Mouse (Mus musculus) neutrophil, adult 83 days (primary cell): Measurements from ENCODE around the gene Ass1. TPM values are rescaled to one million over a fixed set of nuclear protein-coding genes. Genes with fewer than 3 reads are reported as not detected.

Experiments
- total RNA-seq, 2 experiments: library from RNA; stranded (reverse); gene quantifications; one replicate each; pipeline ENCODE4 v1.2.4; 2023

Ass1 gene
- total RNA-seq, result 10 to 100 TPM; 73.8 to 86.5 TPM

DNA sequence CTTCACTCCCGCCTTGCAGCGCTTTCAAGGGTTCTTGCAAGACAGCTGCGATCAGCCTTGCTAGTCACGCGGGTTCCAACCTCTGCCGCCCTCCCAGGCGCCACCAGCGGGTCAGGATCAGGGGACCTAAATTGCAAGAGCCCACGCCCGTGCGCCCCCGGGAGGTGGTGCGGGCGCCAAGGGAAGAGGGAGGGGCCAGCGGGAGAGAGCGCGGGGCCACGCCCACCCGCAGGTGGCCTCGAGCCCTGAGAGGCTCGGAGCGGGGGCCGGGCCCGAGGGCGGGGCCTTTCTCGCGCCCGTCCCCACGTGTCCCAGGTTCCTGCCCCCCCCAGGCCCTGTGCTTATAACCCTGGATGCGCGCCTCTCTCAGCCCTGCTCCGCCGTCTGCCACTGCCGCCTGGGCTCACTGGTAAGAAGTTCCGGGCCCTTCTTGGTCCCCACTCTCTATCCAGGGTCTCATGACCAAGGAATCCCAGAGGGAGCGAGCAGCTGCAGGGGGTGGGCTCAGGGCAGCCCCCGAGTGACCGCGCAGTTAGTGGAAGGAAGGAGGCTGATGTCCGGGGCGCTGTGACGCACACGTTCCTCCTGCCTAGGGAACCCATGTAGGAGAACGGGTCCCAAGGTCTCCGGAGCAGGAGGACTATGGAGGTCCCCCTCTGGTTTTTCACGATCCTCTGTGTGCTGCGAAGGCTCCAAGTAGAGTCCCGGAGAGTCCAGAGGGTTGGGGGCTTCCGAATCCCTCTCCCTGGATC is at the start of gene Ass1:
Gene Ass1, plus strand, starts transcription at position 277 of the 752 bp plus-strand sequence.

Other genes starting within 250 kb of the Ass1 start
- gene Ncs1, start 224.4 kb upstream of the Ass1 start, total RNA-seq, result under 1 TPM in 1 of 2 experiments, not detected in 1; 0.24 TPM
- under 1 TPM; 0.44 to 0.90 TPM for gene Hmcn2, start 155.8 kb upstream of the Ass1 start, total RNA-seq
- 1 to 10 TPM; 9.5 to 9.8 TPM for gene Fubp3, start 102.4 kb downstream of the Ass1 start, total RNA-seq
- not detected for gene Prdm12, start 169.8 kb downstream of the Ass1 start, total RNA-seq
- 10 to 100 TPM; 12.3 to 15.9 TPM for gene Exosc2, start 200.5 kb downstream of the Ass1 start, total RNA-seq
- gene Abl1, start 218.2 kb downstream of the Ass1 start, total RNA-seq, result 10 to 100 TPM; 38.1 to 39.0 TPM